Mouse (Mus musculus): Measurements from ENCODE around the gene Gm4847.

Gm4847 gene

DNA sequence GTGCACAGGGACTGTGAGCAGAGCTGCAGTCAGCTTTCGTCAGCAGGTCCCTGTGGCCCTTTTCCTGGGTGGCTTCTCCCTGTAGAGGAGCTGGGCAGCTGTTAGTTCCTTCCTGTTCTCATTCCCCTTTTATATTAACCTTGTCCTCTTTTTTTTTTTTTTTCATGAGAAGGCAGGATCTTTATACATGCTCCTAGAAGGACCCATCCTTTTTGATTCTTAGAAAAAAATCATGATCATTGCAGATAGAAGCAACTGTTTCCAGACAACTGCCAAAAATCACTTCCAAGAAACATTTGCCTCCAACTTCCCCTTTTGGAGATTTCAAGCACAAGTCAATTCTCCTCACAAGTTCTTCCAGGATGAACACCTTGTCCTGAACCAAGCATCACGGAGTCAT lies at the start of gene Gm4847:
Gene Gm4847, minus strand, starts transcription at position 101 of the 400 bp plus-strand sequence.
- no peak for DNase-seq (ENCODE audit: low read depth in 1 of 2, low spot score in 2 of 2)

DNA sequence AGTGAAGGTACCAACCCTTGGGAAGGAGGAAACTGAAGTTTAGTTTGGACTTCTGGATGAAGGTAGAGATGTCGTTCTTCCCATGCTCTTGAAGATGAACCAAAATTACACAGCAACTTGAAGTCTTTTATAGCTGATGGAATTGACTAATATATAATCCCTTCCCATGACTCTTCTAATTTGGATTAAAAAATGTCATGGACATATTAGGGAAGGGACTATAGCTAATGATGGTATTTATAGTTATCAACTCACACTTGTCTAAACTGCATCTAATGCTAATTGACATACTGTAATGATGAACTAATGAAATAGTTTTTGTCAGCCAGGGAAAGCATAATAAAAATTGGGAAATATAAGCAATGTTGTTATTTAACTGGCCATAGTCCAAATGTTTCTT lies 34.3 kb upstream of the Gm4847 start, which contains the start of gene Fmo9:
Gene Fmo9, minus strand, starts transcription at position 101 of the 400 bp plus-strand sequence.
- DNase-seq (ENCODE audit: low read depth in 1 of 2, low spot score in 2 of 2), result no peak

DNA sequence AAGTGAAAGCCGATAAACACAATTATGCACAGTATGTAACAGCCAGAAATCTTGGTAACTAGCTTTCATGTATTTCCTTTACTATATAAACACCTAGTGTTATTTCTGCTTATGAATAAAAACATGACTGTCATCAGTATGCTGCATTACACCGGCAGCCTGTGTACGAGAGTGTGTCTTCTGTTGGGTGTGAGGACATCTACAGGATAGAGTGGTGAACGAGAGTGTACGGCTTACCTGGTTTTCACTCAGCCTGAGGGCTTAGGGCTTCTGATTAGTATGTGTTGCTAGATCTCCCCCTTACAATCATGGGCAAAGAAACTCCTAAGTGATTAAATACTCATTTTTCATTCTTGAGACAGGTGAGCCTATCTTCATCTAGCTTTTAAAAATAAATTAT lies 21.8 kb upstream of the Gm4847 start:
- no peak for DNase-seq (ENCODE audit: low read depth in 1 of 2, low spot score in 2 of 2)

DNA sequence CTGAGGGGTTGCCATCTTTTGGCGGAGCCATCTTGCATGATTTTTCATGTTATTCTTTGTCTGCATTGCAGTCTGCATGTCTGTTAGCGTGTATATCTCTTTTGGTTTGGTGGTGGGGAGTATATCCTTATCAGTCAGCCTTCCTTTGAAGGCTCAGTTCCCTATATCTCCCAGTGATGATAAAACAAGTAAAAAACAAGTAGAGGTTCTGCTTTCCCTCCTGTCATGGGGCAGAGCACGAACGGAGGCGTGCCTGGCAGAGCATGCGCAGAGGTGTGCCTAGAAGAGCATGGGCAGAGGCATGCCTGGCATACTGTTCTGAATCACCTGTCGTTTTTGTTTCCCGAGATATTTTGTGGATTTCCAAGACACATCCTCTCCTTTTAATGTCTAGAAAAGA lies 13.3 kb upstream of the Gm4847 start:
- DNase-seq (ENCODE audit: low read depth in 1 of 2, low spot score in 2 of 2), result no peak

Measured in monocyte, adult 2 months (primary cell).